Mouse (Mus musculus) B cell, adult 2 months (primary cell): ENCODE measurements around the gene 1700022I11Rik.

ENCODE experiments used
- DNase-seq, 2 experiments: peaks; one replicate each; pipeline ENCODE4 v3.0.0; 2022

The 1700022I11Rik gene

GRCm38 (mm10) chr4:43004951-43005350, 35.5 kb downstream of the 1700022I11Rik start:
- DNase-seq, result no peak

- DNase-seq, result peak; percentile 50 to 56
These were observed 36.4 kb downstream of the 1700022I11Rik start for GRCm38 (mm10) chr4:43005765-43006164.

- DNase-seq, result peak; percentile 75 to 79
These were observed 41.0 kb downstream of the 1700022I11Rik start, which contains the start of gene Fancg for GRCm38 (mm10) chr4:43010161-43011038. Gene Fancg (minus strand): TSS chr4:43010506.

GRCm38 (mm10) chr4:43012091-43012490, 42.7 kb downstream of the 1700022I11Rik start:
- DNase-seq, result no peak

GRCm38 (mm10) chr4:43018156-43018555, 48.8 kb downstream of the 1700022I11Rik start:
- no peak for DNase-seq

GRCm38 (mm10) chr4:43019176-43019575, 49.8 kb downstream of the 1700022I11Rik start:
- no peak for DNase-seq

GRCm38 (mm10) chr4:43019641-43020465, 50.4 kb downstream of the 1700022I11Rik start:
- DNase-seq, result no peak

- no peak for DNase-seq
These were observed 51.5 kb downstream of the 1700022I11Rik start for GRCm38 (mm10) chr4:43020876-43021275.

GRCm38 (mm10) chr4:43021341-43021740, 51.9 kb downstream of the 1700022I11Rik start:
- no peak for DNase-seq

- no peak for DNase-seq
These were observed 55.3 kb downstream of the 1700022I11Rik start for GRCm38 (mm10) chr4:43024673-43025072.

GRCm38 (mm10) chr4:43025084-43025960, 55.9 kb downstream of the 1700022I11Rik start, which contains the start of gene Pigo:
Gene Pigo (minus strand): TSS chr4:43025819.
- peak; percentile 92 to 93 for DNase-seq

- DNase-seq, result no peak
These were observed 59.7 kb downstream of the 1700022I11Rik start for GRCm38 (mm10) chr4:43029121-43029520.

GRCm38 (mm10) chr4:43029749-43030148, 60.3 kb downstream of the 1700022I11Rik start:
- no peak for DNase-seq

- no peak for DNase-seq
These were observed 60.9 kb downstream of the 1700022I11Rik start for GRCm38 (mm10) chr4:43030352-43030751.

- no peak for DNase-seq
These were observed 61.4 kb downstream of the 1700022I11Rik start for GRCm38 (mm10) chr4:43030780-43031230.

- DNase-seq, result peak; percentile 85
These were observed 62.0 kb downstream of the 1700022I11Rik start, which contains the start of gene Stoml2 for GRCm38 (mm10) chr4:43031237-43031995. Gene Stoml2 (minus strand): TSS chr4:43031710.

- DNase-seq, result no peak
These were observed 63.1 kb downstream of the 1700022I11Rik start for GRCm38 (mm10) chr4:43032501-43032900.
